In genomic region chr7:99916741-99917319, GRCm38 (mm10) we compare ENCODE assay signal across 8 mouse cellular contexts. TPM values are rescaled to one million over a fixed set of nuclear protein-coding genes. Genes with fewer than 3 reads are reported as not detected.
DNase-seq lines count a peak whose midpoint lies in the region; ATAC-seq and TF ChIP-seq lines count a peak whose summit lies in the region.

No protein-coding gene starts in this region.

- WGBS in embryonic facial prominence, embryonic 13.5 days = 4% methylated on average over 22 of the region's 22 CpGs
- 5% methylated on average over 22 of the region's 22 CpGs for WGBS in lung, embryonic 16.5 days

- no peak overlapping the region for H3K27ac ChIP-seq in ES-Bruce4 (ENCODE audit: insufficient read depth, low read length)
- no peak overlapping the region for H3K27ac ChIP-seq in embryonic facial prominence, embryonic 13.5 days
- no peak overlapping the region for H3K27ac ChIP-seq in lung, embryonic 16.5 days (ENCODE audit: low read length)

- TF ChIP-seq POLR2A in ES-Bruce4 (IDR thresholded peaks at IDR 0.05; ENCODE audit: insufficient read depth, low read length) = no peak

- no peaks in the 10 kb centered on the region for H3K9me3 ChIP-seq in ES-Bruce4 (replicated peaks; ENCODE audit: control insufficient read depth, insufficient read depth, low read length, poor library complexity, severe bottlenecking)
- no peaks in the 10 kb centered on the region for H3K9me3 ChIP-seq in embryonic facial prominence, embryonic 13.5 days
- no peaks in the 10 kb centered on the region for H3K9me3 ChIP-seq in lung, embryonic 16.5 days (ENCODE audit: control insufficient read depth, low read length)

- no peaks in the 10 kb centered on the region for H3K36me3 ChIP-seq in ES-Bruce4 (ENCODE audit: control insufficient read depth, insufficient read depth, low read length, poor library complexity, severe bottlenecking)
- peaks cover 20% of the 10 kb centered on the region for H3K36me3 ChIP-seq in embryonic facial prominence, embryonic 13.5 days
- no peaks in the 10 kb centered on the region for H3K36me3 ChIP-seq in lung, embryonic 16.5 days (ENCODE audit: control insufficient read depth, insufficient read depth, low read length)

- H3K9ac ChIP-seq in ES-Bruce4 (ENCODE audit: low read depth, poor library complexity, severe bottlenecking) = no peak overlapping the region
- peak overlapping the region; percentile 64 for H3K9ac ChIP-seq in embryonic facial prominence, embryonic 13.5 days
- peak overlapping the region; percentile 66 for H3K9ac ChIP-seq in lung, embryonic 16.5 days (ENCODE audit: low read length)

- no peak for ATAC-seq in embryonic facial prominence, embryonic 13.5 days (ENCODE audit: insufficient number of reproducible peaks, insufficient read depth, low FRiP score, low TSS enrichment, low read depth)
- ATAC-seq in lung, embryonic 16.5 days (ENCODE audit: low read depth) = peak; percentile 56
- ATAC-seq in erythroid progenitor cell, adult 5-6 weeks (replicated peaks; ENCODE audit: low FRiP score, poor library complexity, severe bottlenecking) = no peak

- no peaks in the 10 kb centered on the region for H3K27me3 ChIP-seq in ES-Bruce4 (ENCODE audit: control insufficient read depth, insufficient read depth, low read length, poor library complexity, severe bottlenecking)
- peaks cover 41% of the 10 kb centered on the region for H3K27me3 ChIP-seq in embryonic facial prominence, embryonic 13.5 days
- H3K27me3 ChIP-seq in lung, embryonic 16.5 days (ENCODE audit: control insufficient read depth, insufficient read depth, low read depth, low read length) = no peaks in the 10 kb centered on the region

- intact Hi-C loops in heart, postnatal 10 days (cut with DNase I) = no loop called here

- no peak for TF ChIP-seq EP300 in ES-Bruce4 (IDR thresholded peaks at IDR 0.05; ENCODE audit: insufficient read depth, low read depth, low read length)

- peaks cover 2% of the 10 kb centered on the region for H3K4me1 ChIP-seq in ES-Bruce4 (ENCODE audit: control insufficient read depth, insufficient read depth, low read length)
- peaks cover 19% of the 10 kb centered on the region for H3K4me1 ChIP-seq in embryonic facial prominence, embryonic 13.5 days
- H3K4me1 ChIP-seq in lung, embryonic 16.5 days (replicated peaks; ENCODE audit: control insufficient read depth, insufficient read depth, low read length) = peaks cover 16% of the 10 kb centered on the region

- H3K4me3 ChIP-seq in ES-Bruce4 (ENCODE audit: low read depth, low read length) = peak overlapping the region; percentile 45
- peak overlapping the region; percentile 39 for H3K4me3 ChIP-seq in embryonic facial prominence, embryonic 13.5 days
- H3K4me3 ChIP-seq in lung, embryonic 16.5 days (ENCODE audit: low read length) = peak overlapping the region; percentile 36

- DNase-seq in adrenal gland, postnatal 14 days = peak; percentile 82
- DNase-seq in heart, postnatal 10 days = peak; percentile 54 to 69
- DNase-seq in kidney, postnatal 36 days = peak; percentile 23 to 68
- peak; percentile 77 for DNase-seq in retina, embryonic 14.5 days (ENCODE audit: low spot score)

- TF ChIP-seq CTCF in ES-Bruce4 (IDR thresholded peaks at IDR 0.05; ENCODE audit: low read depth, low read length) = peak; percentile 72

- H3K4me2 ChIP-seq in embryonic facial prominence, embryonic 13.5 days = peak overlapping the region; percentile 76
- peak overlapping the region; percentile 82 for H3K4me2 ChIP-seq in lung, embryonic 16.5 days (ENCODE audit: low read depth, low read length)

RNA-seq across cellular contexts. Expression of gene Spcs2, which starts 53.6 kb away (rescaled TPM):
- polyA plus RNA-seq in ES-Bruce4 (2011; ENCODE audit: insufficient read depth, insufficient read length, low read depth, missing spikeins) = 98.6 and 104 TPM in 2 replicates
- 129 and 145 TPM in 2 replicates for total RNA-seq in adrenal gland, postnatal 14 days (2021)
- polyA plus RNA-seq in embryonic facial prominence, embryonic 13.5 days (2015; fragmentation: Nextera tagmentation; extraction: Ambion mirVana) = 360 and 364 TPM in 2 replicates
- 10 to 100 TPM; 49.7 to 66.5 TPM for total RNA-seq in heart, postnatal 10 days (2021)
- 397 and 399 TPM in 2 replicates for polyA plus RNA-seq in lung, embryonic 16.5 days (2015; fragmentation: Nextera tagmentation; extraction: Ambion mirVana)
- total RNA-seq in erythroid progenitor cell, adult 5-6 weeks (2015; ENCODE audit: low replicate concordance) = 94.1 and 169 TPM in 2 replicates
- total RNA-seq in erythroid progenitor cell, adult 5-6 weeks (2017; ENCODE audit: low replicate concordance) = 101 and 153 TPM in 2 replicates

RNA-seq across cellular contexts. Expression of gene Xrra1, which starts 57.9 kb away (rescaled TPM):
- polyA plus RNA-seq in ES-Bruce4 (2011; ENCODE audit: insufficient read depth, insufficient read length, low read depth, missing spikeins) = 0.87 TPM in 1 of 2 replicates, not detected in the other
- total RNA-seq in adrenal gland, postnatal 14 days (2021) = 1.1 and 2.0 TPM in 2 replicates
- 0.50 and 0.59 TPM in 2 replicates for polyA plus RNA-seq in embryonic facial prominence, embryonic 13.5 days (2015; fragmentation: Nextera tagmentation; extraction: Ambion mirVana)
- under 1 TPM in 1 of 2 experiments, not detected in 1; 0.10 TPM for total RNA-seq in heart, postnatal 10 days (2021)
- 0.28 and 0.54 TPM in 2 replicates for polyA plus RNA-seq in lung, embryonic 16.5 days (2015; fragmentation: Nextera tagmentation; extraction: Ambion mirVana)
- total RNA-seq in erythroid progenitor cell, adult 5-6 weeks (2015; ENCODE audit: low replicate concordance) = not detected in 2 replicates
- 0.90 TPM in 1 of 2 replicates, not detected in the other for total RNA-seq in erythroid progenitor cell, adult 5-6 weeks (2017; ENCODE audit: low replicate concordance)
